8 mouse cellular contexts compared by ENCODE assay signal in the genomic region with DNA sequence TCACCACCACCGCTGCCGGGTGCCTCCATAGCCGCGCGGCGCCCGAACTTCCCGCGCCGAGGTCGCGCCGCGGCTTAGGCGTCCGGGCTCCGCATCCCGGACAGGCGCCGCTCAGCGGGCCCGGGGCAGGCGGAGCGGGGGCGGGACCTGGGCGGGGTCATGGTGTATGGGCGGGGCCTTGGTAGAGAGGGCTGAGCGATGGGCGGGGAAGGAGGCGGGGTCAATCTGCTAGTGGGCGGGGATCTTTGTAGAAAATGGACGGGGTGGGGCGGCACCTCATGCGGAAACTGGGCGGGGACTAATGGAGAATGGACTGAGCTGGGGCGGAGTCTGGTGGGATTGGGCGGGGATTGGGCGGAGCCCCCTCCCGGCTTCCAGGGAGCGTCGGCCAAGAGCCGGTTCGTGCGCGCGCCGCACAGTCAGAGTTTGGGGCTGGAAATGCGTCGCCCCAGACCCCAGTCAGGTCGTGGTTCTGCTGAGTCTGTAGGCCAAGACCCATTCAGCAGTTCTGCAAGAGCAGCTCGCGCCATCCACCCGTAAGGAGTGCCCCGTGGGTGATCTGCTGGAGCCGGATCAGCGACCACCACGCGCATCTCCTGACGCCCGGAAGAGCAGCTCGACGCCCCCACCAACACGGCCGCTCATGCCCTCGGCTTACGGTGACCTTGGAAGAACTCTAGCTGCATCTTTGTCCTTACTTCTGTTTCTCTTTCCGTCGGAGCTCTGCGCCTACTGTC. TPM values are rescaled to one million over a fixed set of nuclear protein-coding genes. Genes with fewer than 3 reads are reported as not detected.
A peak's percentile ranks its signal among the peaks of the same experiment; 100 is the strongest.
DNase-seq lines count a peak whose midpoint lies in the region; ATAC-seq and TF ChIP-seq lines count a peak whose summit lies in the region.

Gene Prex1 (minus strand): TSS at position 143 of the 737 bp plus-strand sequence.

- peak; percentile 89 for ATAC-seq in forebrain, embryonic 11.5 days (replicated peaks; ENCODE audit: low FRiP score)
- ATAC-seq in heart, embryonic 15.5 days (replicated peaks; ENCODE audit: insufficient number of reproducible peaks, insufficient read depth, low FRiP score, low read depth): peak; percentile 92
- peak; percentile 87 for ATAC-seq in liver, embryonic 12.5 days

- no peak for TF ChIP-seq CTCF in CH12.LX (conservative IDR thresholded peaks at IDR 0.05 in 1 of 2, IDR thresholded peaks at IDR 0.05 in 1 of 2; ENCODE audit: low read depth in 2 of 2, low read length in 2 of 2)

- TF ChIP-seq POLR2A in CH12.LX (IDR thresholded peaks at IDR 0.05; ENCODE audit: low read depth, low read length): peak; percentile 77

- no peak for TF ChIP-seq EP300 in CH12.LX (IDR thresholded peaks at IDR 0.05; ENCODE audit: low read length)

- peak within 1 kb of the TSS; percentile 75 for H3K9ac ChIP-seq in CH12.LX (ENCODE audit: insufficient read depth, low read depth)
- H3K9ac ChIP-seq in forebrain, embryonic 11.5 days (ENCODE audit: low read length): peak within 1 kb of the TSS; percentile 71
- H3K9ac ChIP-seq in heart, embryonic 15.5 days: peak within 1 kb of the TSS; percentile 67
- H3K9ac ChIP-seq in liver, embryonic 12.5 days: peak within 1 kb of the TSS; percentile 96

- H3K4me3 ChIP-seq in CH12.LX (replicated peaks in 1 of 3; ENCODE audit: low read depth in 2 of 3, low read length in 2 of 3, poor library complexity in 1 of 3): peak within 1 kb of the TSS; percentile 83 to 93 (median 92)
- H3K4me3 ChIP-seq in forebrain, embryonic 11.5 days (ENCODE audit: low read depth, low read length): peak within 1 kb of the TSS; percentile 73
- peak within 1 kb of the TSS; percentile 79 for H3K4me3 ChIP-seq in heart, embryonic 15.5 days
- peak within 1 kb of the TSS; percentile 93 for H3K4me3 ChIP-seq in liver, embryonic 12.5 days

- H3K4me1 ChIP-seq in CH12.LX (ENCODE audit: control insufficient read depth in 1 of 2, insufficient read depth in 2 of 2): peaks cover 34 to 81% of the 10 kb centered on the region in 2 experiments
- peaks cover 13% of the 10 kb centered on the region; the same call in 1 of the 2 replicates for H3K4me1 ChIP-seq in forebrain, embryonic 11.5 days (replicated peaks; ENCODE audit: control insufficient read depth, insufficient read depth, low read length)
- H3K4me1 ChIP-seq in heart, embryonic 15.5 days (replicated peaks): peaks cover 12% of the 10 kb centered on the region
- H3K4me1 ChIP-seq in liver, embryonic 12.5 days: peaks cover 52% of the 10 kb centered on the region

- peak within 1 kb of the TSS; percentile 44 for H3K27ac ChIP-seq in CH12.LX (ENCODE audit: insufficient read depth, low read depth)
- peak within 1 kb of the TSS; percentile 48; the same call in 1 of the 2 replicates for H3K27ac ChIP-seq in forebrain, embryonic 11.5 days (ENCODE audit: low read depth, low read length)
- peak within 1 kb of the TSS; percentile 78 for H3K27ac ChIP-seq in heart, embryonic 15.5 days
- H3K27ac ChIP-seq in liver, embryonic 12.5 days: peak within 1 kb of the TSS; percentile 85

- in situ Hi-C loops in CH12.LX (cut with MboI; ENCODE audit: low pct_ligation_motif_present, low pct_unique_long_range_greater_than_20kb, low sequenced_read_pairs): loop anchor here (5.0 to 10.0 kb wide), 2 partner anchors 87 to 119 kb away; no protein-coding TSS in a partner anchor

- peak within 1 kb of the TSS; percentile 89 for H3K4me2 ChIP-seq in CH12.LX (ENCODE audit: insufficient read depth, low read depth, poor library complexity, severe bottlenecking)
- H3K4me2 ChIP-seq in forebrain, embryonic 11.5 days (ENCODE audit: low read depth, low read length, severe bottlenecking): peak within 1 kb of the TSS; percentile 82
- H3K4me2 ChIP-seq in heart, embryonic 15.5 days: peak within 1 kb of the TSS; percentile 90
- H3K4me2 ChIP-seq in liver, embryonic 12.5 days: peak within 1 kb of the TSS; percentile 96

- no peaks in the 10 kb centered on the region; the same call in 1 of the 2 replicates for H3K79me2 ChIP-seq in CH12.LX (replicated peaks; ENCODE audit: control insufficient read depth, extremely low read depth, insufficient read depth, poor library complexity, severe bottlenecking)

- peaks cover 5% of the 10 kb centered on the region for H3K9me3 ChIP-seq in CH12.LX (replicated peaks; ENCODE audit: low read length)
- H3K9me3 ChIP-seq in forebrain, embryonic 11.5 days (ENCODE audit: control insufficient read depth, low read length): no peaks in the 10 kb centered on the region
- H3K9me3 ChIP-seq in heart, embryonic 15.5 days (replicated peaks): no peaks in the 10 kb centered on the region
- H3K9me3 ChIP-seq in liver, embryonic 12.5 days (replicated peaks): no peaks in the 10 kb centered on the region

- WGBS in forebrain, embryonic 11.5 days: under 1% methylated on average over 66 of the region's 69 CpGs
- WGBS in heart, embryonic 15.5 days: under 1% methylated on average over 69 of the region's 69 CpGs
- under 1% methylated on average over 68 of the region's 69 CpGs for WGBS in liver, embryonic 12.5 days (ENCODE audit: insufficient replicate concordance)

- H3K36me3 ChIP-seq in CH12.LX (replicated peaks in 1 of 2; ENCODE audit: control insufficient read depth in 1 of 2, insufficient read depth in 1 of 2, low read length in 1 of 2): peaks cover 0 to 17% of the 10 kb centered on the region in 2 experiments
- no peaks in the 10 kb centered on the region for H3K36me3 ChIP-seq in forebrain, embryonic 11.5 days (ENCODE audit: control insufficient read depth, insufficient read depth, low read length)
- H3K36me3 ChIP-seq in heart, embryonic 15.5 days: no peaks in the 10 kb centered on the region
- peaks cover 7% of the 10 kb centered on the region; the same call in 1 of the 2 replicates for H3K36me3 ChIP-seq in liver, embryonic 12.5 days
- H3K36me3 ChIP-seq in splenic B cell, adult 2 months (ENCODE audit: control insufficient read depth, insufficient read depth, low read length, poor library complexity, severe bottlenecking): no peaks in the 10 kb centered on the region

- no peaks in the 10 kb centered on the region for H3K27me3 ChIP-seq in CH12.LX (replicated peaks)
- H3K27me3 ChIP-seq in forebrain, embryonic 11.5 days (ENCODE audit: control insufficient read depth, insufficient read depth, low read length): no peaks in the 10 kb centered on the region
- H3K27me3 ChIP-seq in heart, embryonic 15.5 days: no peaks in the 10 kb centered on the region
- H3K27me3 ChIP-seq in liver, embryonic 12.5 days (replicated peaks): 0 out of 2 replicates have a peak, but pooled peaks cover 12% of the 10 kb centered on the region
- no peaks in the 10 kb centered on the region for H3K27me3 ChIP-seq in splenic B cell, adult 2 months (ENCODE audit: control insufficient read depth, insufficient read depth, low read length, poor library complexity, severe bottlenecking)

- dilution Hi-C loops in CH12.LX (cut with MboI; ENCODE audit: extremely low pct_ligation_motif_present, extremely low pct_unique_long_range_greater_than_20kb, low sequenced_read_pairs): no loop called here

- DNase-seq in CH12.LX (ENCODE audit: extremely low read depth): peak; percentile 95
- peak; percentile 98 for DNase-seq in c-Kit-positive CD71-positive TER-119-positive erythroid progenitor cells, embryonic 14.5 days (ENCODE audit: low spot score)
- DNase-seq in forebrain, embryonic 11.5 days (ENCODE audit: low spot score): peak; percentile 100
- DNase-seq in kidney, postnatal 14 days: peak; percentile 99
- DNase-seq in naive thymus-derived CD4-positive, alpha-beta T cell, adult 2 months (ENCODE audit: low read depth): peak; percentile 99
- peak; percentile 99 for DNase-seq in splenic B cell, adult 2 months (ENCODE audit: low read depth, low spot score)

- TF ChIP-seq RAD21 in CH12.LX (IDR thresholded peaks at IDR 0.05; ENCODE audit: low read depth, low read length): no peak; the same call in none of the 2 replicates

TF ChIP-seq in CH12.LX, 34 proteins besides CTCF, POLR2A, EP300 and RAD21 (continues in another document):
- peak; percentile 57 for TF ChIP-seq MAX (IDR thresholded peaks at IDR 0.05; ENCODE audit: low read length)
- TF ChIP-seq ETS1 (conservative IDR thresholded peaks at IDR 0.05; ENCODE audit: low read depth, low read length): no peak
- TF ChIP-seq MAFK (IDR thresholded peaks at IDR 0.05; ENCODE audit: insufficient replicate concordance, low read length): no peak
- 0 out of 2 replicates have a peak, but pooled peaks have one; percentile 39 for TF ChIP-seq MYC (IDR thresholded peaks at IDR 0.05; ENCODE audit: low read depth, low read length)
- TF ChIP-seq ELF1 (IDR thresholded peaks at IDR 0.05; ENCODE audit: low read depth, low read length): 0 out of 2 replicates have a peak, but pooled peaks have one; percentile 28
- 0 out of 2 replicates have a peak, but pooled peaks have one; percentile 29 for TF ChIP-seq TBP (conservative IDR thresholded peaks at IDR 0.05; ENCODE audit: low read depth, low read length)
- TF ChIP-seq ZKSCAN1 (IDR thresholded peaks at IDR 0.05; ENCODE audit: borderline replicate concordance, low read depth, low read length): no peak
- no peak; the same call in 1 of the 2 replicates for TF ChIP-seq MAZ (IDR thresholded peaks at IDR 0.05; ENCODE audit: low read depth, low read length)
- no peak for TF ChIP-seq RCOR1 (conservative IDR thresholded peaks at IDR 0.05; ENCODE audit: low read depth, low read length)
- no peak for TF ChIP-seq USF1 (IDR thresholded peaks at IDR 0.05; ENCODE audit: low read depth, low read length)
- no peak for TF ChIP-seq MXI1 (IDR thresholded peaks at IDR 0.05; ENCODE audit: low read depth, low read length)
- TF ChIP-seq SIN3A (IDR thresholded peaks at IDR 0.05; ENCODE audit: low read length): no peak
- TF ChIP-seq POLR2AphosphoS2 (IDR thresholded peaks at IDR 0.05; ENCODE audit: low read depth, low read length): no peak
- TF ChIP-seq BHLHE40 (IDR thresholded peaks at IDR 0.05; ENCODE audit: low read depth, low read length): no peak
- no peak for TF ChIP-seq ZMIZ1 (IDR thresholded peaks at IDR 0.05; ENCODE audit: low read depth, low read length)
- TF ChIP-seq PAX5 (IDR thresholded peaks at IDR 0.05; ENCODE audit: low read length): no peak
- TF ChIP-seq JUN (IDR thresholded peaks at IDR 0.05; ENCODE audit: insufficient read depth, low read depth, low read length): no peak
- TF ChIP-seq ZNF384 (IDR thresholded peaks at IDR 0.05; ENCODE audit: low read depth, low read length): no peak
- no peak for TF ChIP-seq CHD2 (IDR thresholded peaks at IDR 0.05; ENCODE audit: low read length)
- peak; percentile 31; the same call in 1 of the 2 replicates for TF ChIP-seq NRF1 (IDR thresholded peaks at IDR 0.05; ENCODE audit: low read depth, low read length)

RNA-seq across cellular contexts. Expression of gene Prex1, which starts in this region (rescaled TPM):
- total RNA-seq in CH12.LX (2012; rRNA removed) (11.6 and 18.5 TPM in 2 replicates), CH12.LX (2014; rRNA removed) (4.9 and 5.5 TPM in 2 replicates)
- polyA plus RNA-seq in CH12.LX (2012; ENCODE audit: insufficient read length, low read depth): 14.6 and 19.5 TPM in 2 replicates
- polyA plus RNA-seq in forebrain, embryonic 11.5 days (2014; fragmentation: Nextera tagmentation; extraction: Ambion mirVana): 22.3 and 29.7 TPM in 2 replicates
- 6.1 and 10.9 TPM in 2 replicates for polyA plus RNA-seq in heart, embryonic 15.5 days (2015; fragmentation: Nextera tagmentation; extraction: Ambion mirVana)
- 16.4 and 17.5 TPM in 2 replicates for polyA plus RNA-seq in liver, embryonic 12.5 days (2016; fragmentation: Nextera tagmentation; extraction: Ambion mirVana)

Comparison
In these comparisons a context has a peak if more than half of its experiments do, and no peak if none do; other contexts are left out.
1. Peak in every context shown above with its lines: DNase-seq, ATAC-seq, H3K4me3 ChIP-seq and H3K27ac ChIP-seq.